Mouse (Mus musculus) adrenal gland, adult 2 months (tissue): ENCODE data around the gene Fa2h. TPM values are rescaled to one million over a fixed set of nuclear protein-coding genes. Genes with fewer than 3 reads are reported as not detected.

Source experiments
- DNase-seq: peaks from one replicate; pipeline ENCODE4 v3.0.0; 2021
- polyA plus RNA-seq: library from polyadenylated mRNA; depleted of rRNA; stranded (reverse); fragments of >200 nt; gene quantifications from 2 replicates; pipeline ENCODE4 v1.2.3, GENCODE M21; 2012; rRNA removed
- total RNA-seq, 2 experiments: library from RNA; stranded (reverse); gene quantifications; 2 replicates each; pipeline ENCODE4 v1.2.3; 2021

Gene Fa2h
- total and polyA plus RNA-seq, 3 experiments = 0.21 to 37.5 (median 4.7) TPM

GRCm38 (mm10) chr8:111299821-111300568 lies 93.6 kb downstream of the Fa2h start, which contains the start of gene Rfwd3:
Rfwd3 (minus strand) TSS chr8:111300222.
- DNase-seq = peak; percentile 97

GRCm38 (mm10) chr8:111299363-111299820 lies 94.2 kb downstream of the Fa2h start:
- DNase-seq = peak; percentile 68

- DNase-seq = no peak
Observed at GRCm38 (mm10) chr8:111298011-111298410, 95.6 kb downstream of the Fa2h start.

Other genes starting within 250 kb of the Fa2h start
- gene Glg1, start 134.6 kb downstream of the Fa2h start, total RNA-seq = 100 to 1,000 TPM; 100 to 110 TPM
- gene Glg1, start 134.6 kb downstream of the Fa2h start, polyA plus RNA-seq = 48.1 and 52.6 TPM in 2 replicates
- gene Rfwd3, start 93.6 kb downstream of the Fa2h start, total RNA-seq = 10 to 100 TPM; 50.1 to 54.4 TPM
- 11.6 and 13.6 TPM in 2 replicates for gene Rfwd3, start 93.6 kb downstream of the Fa2h start, polyA plus RNA-seq
- gene Mlkl, start 55.6 kb downstream of the Fa2h start, total RNA-seq = 10 to 100 TPM in 1 of 2 experiments, 1 to 10 TPM in 1; 8.4 to 25.0 TPM
- 1.1 and 2.0 TPM in 2 replicates for gene Mlkl, start 55.6 kb downstream of the Fa2h start, polyA plus RNA-seq
- gene Wdr59, start 128.3 kb upstream of the Fa2h start, total RNA-seq = 10 to 100 TPM; 10.6 to 12.4 TPM
- 5.1 and 7.2 TPM in 2 replicates for gene Wdr59, start 128.3 kb upstream of the Fa2h start, polyA plus RNA-seq
- gene Znrf1, start 142.3 kb upstream of the Fa2h start, total RNA-seq = 10 to 100 TPM; 34.7 to 37.3 TPM
- 105 and 109 TPM in 2 replicates for gene Znrf1, start 142.3 kb upstream of the Fa2h start, polyA plus RNA-seq
- 10 to 100 TPM; 64.5 to 82.1 TPM for gene Ldhd, start 236.6 kb upstream of the Fa2h start, total RNA-seq
- gene Ldhd, start 236.6 kb upstream of the Fa2h start, polyA plus RNA-seq = 89.4 and 93.5 TPM in 2 replicates
- gene Zfp1, start 249.6 kb upstream of the Fa2h start, total RNA-seq = 1 to 10 TPM; 6.1 to 9.8 TPM
- gene Zfp1, start 249.6 kb upstream of the Fa2h start, polyA plus RNA-seq = 5.3 and 5.6 TPM in 2 replicates